Mouse (Mus musculus) MN1 (cell line): Measurements from ENCODE around the gene Cpsf6.
"Not testable (repeated sequence)": the region's sequence is repeated elsewhere in the genome, so short reads cannot be mapped to it uniquely, and the experiment has no call there.

Experiments
- DNase-seq: peaks from one replicate; pipeline ENCODE4 v3.0.0-alpha.2; 2016; ENCODE audit warnings: low spot score

The Cpsf6 gene

DNA sequence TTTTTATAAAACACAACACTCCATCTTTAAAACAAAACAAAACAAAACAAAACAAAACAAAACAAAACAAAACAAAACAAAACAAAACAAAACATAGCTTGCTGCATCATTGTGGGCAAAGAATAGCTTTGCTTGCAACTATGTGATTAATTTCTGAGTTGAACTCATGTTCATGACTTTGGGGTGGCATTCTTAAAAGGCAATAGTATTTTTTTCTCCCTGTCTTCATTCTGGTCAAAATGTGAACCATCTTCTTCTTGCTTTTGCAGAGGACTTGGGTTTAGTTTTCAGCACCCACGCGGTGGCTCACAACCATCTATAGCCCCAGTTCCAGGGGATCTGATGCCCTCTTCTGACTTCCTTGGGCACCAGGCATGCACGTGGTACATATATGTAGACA lies 20.0 kb upstream of the Cpsf6 start:
- DNase-seq: no peak

DNA sequence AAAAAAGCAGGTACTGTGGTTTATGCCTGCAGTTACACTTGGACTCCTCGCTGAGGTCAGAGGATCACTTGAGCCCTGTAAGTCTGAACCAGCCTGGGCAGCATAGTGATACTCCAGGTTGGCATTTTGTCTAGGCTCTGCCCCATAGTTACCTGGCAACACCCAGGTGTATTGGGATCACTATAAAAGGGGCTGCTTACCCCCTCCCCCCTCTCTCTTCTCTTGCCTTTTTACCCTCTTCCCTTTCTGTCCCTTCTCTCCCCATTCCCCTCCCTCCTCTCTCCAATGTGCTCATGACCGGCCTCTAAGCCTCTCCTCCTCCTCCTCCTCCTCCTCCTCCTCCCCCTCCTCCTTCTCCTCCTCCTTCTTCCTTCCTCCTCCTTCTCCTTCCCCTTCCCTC lies 19.4 kb upstream of the Cpsf6 start:
- no peak for DNase-seq

DNA sequence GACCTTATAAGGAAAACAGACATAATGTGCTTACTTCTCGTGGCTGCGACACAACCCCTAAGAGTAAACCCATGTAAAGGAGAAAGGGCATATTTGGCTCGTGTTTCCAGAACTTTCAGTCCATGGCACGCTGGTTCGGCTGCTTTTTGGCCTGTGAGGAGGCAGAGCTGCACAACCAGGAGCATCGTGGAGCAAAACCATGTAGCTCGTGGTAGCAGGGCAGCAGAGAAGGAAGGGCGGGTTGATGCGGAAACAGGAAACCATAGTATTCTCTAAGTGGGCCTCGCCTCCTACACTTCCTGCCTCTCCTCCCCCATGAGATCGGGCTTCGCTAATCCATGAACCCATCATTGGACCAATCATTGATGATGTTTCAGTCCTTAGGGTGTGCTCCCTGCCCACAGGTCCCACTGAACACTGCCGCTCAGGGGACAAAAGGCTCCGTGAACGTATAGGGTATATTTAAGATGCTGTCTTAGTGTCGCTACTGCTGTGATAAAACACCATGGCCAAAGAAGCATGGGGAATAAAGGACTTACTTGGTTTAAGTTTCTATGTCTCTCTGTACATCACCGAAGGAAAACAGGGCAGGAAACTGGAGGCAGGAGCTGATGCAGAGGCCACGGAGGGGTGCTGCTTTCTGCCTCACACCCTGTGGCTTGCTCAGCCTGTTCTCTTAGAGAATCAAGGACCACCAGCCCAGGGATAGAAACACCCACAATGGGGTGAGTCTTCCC lies 18.4 kb upstream of the Cpsf6 start:
- DNase-seq: no peak

DNA sequence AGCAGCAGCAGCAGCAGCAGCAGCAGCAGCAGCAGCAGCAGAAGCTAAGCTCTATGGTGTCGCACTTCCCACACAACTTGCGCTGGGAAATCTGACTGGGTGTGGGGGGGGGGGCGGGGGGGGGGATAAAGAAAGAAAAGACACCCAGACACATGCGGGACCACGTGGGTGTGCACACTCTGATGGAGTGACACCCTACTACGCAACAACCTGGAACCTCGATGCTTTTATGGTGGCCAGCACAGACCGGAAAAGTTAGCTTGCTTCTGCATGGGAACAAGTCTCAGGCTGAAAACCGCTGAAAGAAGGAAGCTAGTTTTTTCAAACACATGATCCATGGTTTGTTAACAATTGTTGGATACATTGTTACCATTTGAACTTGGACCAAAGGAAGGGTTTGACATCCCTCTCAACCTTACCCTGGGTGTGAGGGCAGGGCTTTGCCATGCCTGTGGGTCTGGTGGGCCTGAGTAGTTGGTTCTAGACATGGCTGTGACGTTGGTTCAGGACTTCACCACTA lies 17.4 kb upstream of the Cpsf6 start:
- no peak for DNase-seq

DNA sequence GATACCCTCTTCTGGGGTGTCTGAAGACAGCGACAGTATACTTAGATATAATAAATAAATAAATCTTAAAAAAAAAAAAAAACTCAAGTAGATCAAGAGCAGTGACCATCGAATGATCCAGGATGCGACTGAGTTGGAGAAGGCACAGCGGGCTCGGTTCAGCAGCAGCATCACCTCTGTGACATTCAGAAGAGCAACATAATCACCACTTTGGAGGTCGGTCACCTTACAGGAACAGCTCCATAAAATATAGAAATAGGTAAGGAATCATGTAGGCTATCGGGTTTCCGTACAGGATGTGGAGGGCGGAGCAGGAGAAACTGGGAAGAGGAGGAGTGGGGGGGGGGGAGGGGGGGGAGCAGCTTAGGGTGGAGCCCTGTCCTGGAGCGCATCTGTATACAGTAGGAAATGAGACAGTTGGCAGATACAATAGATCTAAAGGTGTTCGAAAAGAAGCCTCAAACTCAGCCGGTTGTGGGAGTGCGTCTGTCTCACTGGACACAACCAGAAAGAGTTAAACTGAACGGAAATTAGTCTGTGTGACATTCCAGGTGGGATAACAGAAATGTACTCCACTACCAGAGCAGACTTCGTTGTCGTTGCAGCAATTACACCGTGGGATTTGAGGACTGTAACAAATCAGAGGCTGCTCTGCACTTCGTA lies 16.7 kb upstream of the Cpsf6 start:
- DNase-seq: no peak

DNA sequence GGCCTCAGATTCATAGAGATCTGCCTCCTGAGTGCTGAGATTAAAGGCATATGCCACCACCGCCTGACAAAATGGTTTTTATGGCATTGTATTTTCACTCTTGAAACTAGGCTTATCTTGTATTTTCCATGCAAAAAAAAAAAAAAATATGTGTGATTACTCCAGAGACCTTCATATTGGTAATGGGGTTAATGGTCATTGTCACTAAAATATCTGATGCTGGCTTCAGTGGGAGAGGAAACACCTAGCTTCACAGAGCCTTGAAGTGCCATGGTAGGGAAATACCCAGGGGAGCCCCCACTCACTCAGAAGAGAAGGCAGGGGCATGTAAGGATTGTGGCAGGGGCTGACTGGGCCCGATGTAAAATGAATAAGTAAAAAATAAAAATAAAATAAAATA lies 16.0 kb upstream of the Cpsf6 start:
- DNase-seq: no peak

DNA sequence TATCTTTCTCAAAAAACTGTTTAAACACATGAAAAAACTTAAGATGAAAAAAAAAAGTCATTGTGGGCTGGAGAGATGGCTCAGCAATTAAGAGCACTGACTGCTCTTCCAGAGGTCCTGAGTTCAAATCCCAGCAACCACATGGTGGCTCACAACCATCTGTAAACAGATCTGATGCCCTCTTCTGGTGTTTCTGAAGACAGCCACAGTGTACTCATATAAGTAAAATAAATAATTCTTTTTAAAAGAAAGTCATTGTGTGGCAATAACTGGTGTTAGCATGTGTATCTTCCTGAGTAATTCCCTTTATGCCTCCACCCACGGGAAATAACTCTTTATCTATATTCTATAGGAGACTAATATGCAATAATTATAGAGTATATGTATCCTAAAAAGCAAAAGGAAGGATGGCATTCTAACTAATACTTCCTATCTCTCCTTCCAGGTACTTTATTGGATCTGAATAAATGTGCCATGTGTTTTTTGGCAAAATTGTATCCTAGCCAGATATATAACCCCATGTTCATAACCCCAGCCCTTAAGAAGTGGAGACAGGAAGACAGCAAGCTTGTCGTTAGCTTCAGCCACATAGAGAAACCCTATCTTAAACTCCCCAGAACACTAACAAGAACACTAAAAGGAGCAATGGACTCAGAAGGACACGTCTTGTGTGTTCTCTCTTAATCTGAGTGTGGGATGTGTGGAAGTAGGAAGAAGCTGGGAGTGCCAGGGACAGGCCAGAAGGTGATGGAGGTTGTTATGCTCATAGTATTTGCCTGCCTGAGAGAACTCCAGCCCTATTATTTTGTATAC lies 15.1 kb upstream of the Cpsf6 start:
- DNase-seq: no peak

DNA sequence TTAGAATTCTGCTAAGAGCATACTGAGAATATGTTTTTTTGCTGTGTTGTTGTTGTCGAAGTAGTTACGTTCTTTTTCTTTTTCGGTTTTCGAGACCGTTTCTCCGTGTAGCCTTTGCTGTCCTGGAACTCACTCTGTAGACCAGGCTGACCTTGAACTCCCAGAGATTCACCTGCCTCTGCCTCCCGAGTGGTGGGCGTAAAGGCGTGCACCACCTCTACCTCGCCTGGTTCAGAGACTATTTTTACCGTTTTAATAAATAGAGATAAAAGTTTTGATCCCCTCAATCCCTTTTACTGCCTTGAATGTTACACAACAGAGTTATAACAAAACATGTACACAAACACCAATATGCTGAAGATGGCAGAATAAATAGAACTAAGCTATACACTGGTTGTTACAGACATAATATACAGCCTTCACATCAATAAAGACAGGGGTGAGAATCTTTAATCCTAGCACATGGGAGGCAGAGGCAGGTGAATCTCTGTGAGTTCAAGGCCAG lies 14.1 kb upstream of the Cpsf6 start:
- DNase-seq: no peak

DNA sequence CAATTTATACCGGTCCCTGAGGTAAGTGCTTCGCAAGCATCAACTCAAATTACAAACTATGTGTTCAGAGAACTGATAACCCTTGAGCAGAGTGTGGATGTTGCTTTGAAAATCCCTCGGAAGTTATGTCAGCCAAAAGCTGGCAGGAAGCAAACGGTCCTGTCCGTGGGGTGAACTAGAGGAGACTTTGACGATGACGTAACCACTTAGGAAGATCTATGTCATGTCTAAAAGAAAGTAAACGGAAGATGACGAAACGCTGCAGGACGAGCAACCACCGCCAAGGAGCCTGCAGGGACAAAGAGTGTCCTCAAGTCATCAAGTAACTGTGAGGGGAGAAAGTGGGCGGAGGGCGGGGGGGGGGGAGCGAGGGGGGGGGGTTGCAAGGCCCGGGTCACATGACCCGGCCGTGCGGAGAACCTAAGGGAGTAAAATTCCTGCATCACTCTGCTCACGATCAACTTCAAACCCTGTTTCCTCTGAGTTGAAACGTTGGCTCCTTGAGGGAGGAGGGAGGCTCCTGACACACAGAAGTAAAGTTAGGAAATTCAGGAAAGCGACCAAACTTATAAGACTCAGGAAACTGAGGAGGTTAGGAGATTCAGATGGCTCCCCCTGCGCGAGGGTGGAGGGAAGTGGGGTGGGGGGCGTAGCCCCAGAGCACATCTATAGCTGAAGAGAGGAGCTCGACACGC lies 13.5 kb upstream of the Cpsf6 start:
- DNase-seq: peak; percentile 89

DNA sequence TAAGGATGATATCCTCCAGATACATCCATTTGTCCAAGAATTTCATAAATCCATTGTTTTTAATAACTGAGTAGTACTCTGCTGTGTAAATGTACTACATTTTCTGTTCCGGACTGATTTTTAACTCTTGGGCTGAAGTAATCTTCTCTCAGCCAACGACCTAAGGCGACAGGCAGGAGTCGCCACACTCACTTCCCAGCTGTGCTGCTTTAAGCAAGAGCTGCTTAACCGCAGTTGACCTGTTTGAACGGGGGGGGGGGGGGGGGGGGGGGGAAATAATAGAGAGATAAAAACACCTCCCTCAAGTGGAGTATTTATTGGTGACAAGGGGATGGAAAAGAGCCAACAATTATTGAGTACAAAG lies 13.0 kb upstream of the Cpsf6 start:
- peak; percentile 61 for DNase-seq

DNA sequence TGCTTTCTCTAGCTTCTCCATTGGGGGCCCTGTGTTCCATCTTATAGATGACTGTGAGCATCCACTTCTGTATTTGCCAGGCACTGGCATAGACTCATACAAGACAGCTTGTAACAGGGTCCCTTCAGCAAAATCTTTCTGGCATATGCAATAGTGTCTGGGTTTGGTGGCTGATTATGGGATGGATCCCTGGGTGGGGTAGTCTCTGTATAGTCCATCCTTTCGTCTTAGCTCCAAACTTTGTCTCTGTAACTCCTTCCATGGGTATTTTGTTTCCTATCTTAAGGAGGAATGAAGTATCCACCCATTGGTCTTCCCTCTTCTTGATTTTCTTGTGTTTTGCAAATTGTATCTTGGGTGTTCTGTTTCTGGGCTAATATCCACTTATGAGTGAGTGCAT lies 12.6 kb upstream of the Cpsf6 start:
- not testable (repeated sequence) for DNase-seq

DNA sequence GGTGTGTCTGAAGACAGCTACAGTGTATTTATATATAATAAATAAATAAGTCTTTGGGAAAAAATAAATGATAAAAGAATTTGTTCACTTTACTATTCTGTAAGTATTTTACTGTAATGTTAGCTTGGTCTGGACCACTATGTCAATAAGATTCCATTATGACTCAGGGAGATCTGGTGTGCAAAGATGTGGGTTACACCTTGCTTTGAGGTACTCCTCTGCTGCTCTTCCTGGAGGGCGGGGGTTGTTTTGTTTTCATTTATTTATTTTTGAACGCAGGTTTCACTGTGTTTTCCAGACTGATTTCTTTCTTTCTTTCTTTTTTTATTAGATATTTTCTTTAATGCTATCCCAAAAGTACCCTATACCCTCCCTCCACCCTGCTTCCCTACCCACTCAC lies 12.0 kb upstream of the Cpsf6 start:
- DNase-seq: no peak

DNA sequence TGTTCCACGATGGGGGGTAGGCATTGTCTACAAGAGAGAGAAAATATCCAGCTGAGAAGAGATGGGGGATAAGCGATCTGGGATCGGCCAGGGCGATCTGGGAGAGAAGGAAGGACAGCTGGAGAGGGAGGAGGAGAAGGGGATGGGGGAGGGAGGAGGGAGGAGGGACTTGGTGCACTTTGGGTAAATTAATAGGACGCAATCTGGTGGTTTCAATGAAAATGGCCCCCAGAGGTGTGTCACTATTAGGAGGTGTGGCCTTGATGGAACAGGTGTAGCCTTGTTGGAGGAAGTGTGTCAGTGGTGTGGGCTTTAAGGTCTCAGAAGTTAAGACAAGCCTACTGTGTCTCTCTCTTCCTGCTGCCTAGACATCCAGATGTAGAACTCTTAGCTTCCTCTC lies 11.2 kb upstream of the Cpsf6 start:
- DNase-seq: no peak

DNA sequence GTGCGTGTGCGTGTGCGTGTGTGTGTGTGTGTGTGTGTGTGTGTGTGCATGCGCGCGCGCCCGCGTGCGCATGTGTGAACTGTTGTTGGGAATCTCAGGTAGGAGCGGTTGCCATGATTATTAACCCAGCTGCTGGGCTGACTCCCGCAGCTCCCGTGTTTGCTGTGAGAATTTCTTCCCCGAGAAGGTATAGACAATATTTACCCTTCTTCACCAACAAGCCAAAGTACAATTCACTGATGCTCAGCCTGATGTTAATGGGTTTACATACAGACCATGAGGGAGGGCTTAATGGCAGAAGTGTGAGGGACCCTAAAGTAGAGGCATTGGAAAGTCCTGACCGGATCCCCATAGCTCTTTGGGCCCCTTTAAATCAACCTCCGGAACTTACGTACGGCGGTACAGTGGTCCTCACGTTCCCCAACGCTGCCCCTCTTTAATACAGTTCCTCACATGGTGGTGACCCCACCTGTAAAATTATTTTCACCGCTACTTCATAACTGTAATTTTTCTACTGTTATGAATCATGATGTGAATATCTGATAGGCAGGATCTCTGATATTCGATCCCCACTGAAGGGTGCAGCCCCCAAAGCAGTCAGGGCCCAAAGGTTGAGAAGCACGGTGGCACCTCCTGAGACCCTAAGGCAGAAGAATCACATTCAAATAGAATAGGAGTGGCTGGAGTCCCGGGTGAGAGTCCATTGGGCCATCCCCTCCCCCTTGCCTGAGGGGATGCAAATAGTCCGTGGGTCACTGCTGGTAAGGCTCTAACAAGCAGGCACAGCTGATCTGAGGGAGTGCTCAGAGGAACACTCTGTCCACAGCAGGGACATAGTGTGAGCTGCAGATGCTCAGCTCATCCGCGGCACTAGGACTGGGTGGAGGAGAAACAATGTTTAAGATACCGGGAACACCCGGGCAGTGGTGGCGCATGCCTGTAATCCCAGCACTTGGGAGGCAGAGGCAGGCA lies 10.4 kb upstream of the Cpsf6 start:
- DNase-seq: no peak

DNA sequence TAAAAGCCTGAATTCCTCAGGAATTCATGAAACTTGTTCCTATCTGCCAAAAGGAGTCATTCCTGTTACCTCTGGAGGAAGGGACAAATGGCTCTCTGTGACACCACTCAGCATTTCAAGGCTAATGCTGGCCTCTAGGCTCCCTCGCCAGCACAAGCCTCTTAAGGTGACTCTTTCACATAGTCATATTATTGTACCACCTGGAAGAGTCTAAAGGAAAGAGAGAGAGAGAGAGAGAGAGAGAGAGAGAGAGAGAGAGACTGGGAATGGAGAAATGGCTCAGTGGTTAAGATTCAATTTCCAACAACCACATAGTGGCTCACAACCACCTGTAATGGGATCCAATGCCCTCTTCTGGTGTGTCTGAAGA lies 9.5 kb upstream of the Cpsf6 start:
- DNase-seq: no peak

DNA sequence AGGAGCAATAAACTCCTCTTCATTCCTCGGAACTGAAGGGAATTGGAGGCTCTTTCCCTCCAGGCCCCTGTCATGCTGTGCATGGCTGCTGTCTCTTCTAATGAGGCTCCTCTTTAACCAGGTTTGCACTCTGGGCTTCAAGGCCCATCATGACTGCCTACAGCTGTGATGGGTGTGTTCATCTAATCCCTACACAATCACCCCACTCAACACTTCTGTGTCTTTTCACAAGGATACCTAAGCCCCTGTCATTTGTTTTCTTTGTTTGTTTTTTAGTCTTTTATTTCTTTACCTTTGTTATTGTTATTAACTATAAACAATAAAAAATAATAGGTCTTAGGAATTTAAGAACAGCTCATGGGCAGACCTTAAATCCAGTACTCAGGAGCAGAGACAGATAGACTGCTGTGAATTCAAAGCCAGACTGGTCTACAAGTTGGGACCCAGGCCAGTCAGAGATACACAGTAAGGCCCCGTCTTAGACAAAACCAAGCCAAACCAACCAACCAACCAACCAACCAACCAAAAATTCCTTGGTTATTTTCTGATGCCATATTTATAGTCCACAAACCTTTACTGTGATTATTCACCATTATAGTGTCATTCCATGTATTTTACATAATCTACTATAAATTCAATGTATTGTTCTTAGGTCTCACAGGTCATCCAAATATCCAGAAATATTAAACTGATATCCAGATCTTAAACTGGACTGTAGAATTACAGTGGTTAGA lies 9.0 kb upstream of the Cpsf6 start:
- no peak for DNase-seq

DNA sequence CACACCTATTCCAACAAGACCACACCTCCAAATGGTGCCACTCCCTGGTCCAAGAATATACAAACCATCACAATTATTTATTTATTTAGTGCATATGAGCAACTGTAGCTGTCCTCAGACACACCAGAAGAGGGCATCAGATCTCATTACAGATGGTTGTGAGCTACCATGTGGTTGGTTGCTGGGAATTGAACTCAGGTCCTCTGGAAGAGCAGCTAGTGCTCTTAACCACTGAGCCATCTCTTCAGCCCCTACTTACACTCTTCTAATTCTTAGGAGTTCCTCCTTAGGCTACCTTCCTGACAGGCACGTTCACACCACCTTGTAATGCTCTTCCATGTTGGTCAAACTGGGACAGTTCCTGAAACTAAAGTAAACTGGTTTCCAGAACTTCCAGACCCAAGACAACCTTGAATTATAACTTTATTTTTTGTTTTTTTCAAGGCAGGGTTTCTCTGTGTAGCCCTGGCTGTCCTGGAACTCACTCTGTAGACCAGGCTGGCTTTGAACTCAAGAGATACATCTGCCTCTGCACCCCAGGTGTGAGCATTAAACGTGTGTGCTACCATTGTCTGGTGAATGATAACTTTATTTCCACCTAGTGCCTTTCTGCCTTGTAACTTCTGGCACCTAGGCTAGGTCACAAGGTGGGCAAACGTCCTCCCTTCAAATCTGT lies 8.3 kb upstream of the Cpsf6 start:
- DNase-seq: not testable (repeated sequence)

DNA sequence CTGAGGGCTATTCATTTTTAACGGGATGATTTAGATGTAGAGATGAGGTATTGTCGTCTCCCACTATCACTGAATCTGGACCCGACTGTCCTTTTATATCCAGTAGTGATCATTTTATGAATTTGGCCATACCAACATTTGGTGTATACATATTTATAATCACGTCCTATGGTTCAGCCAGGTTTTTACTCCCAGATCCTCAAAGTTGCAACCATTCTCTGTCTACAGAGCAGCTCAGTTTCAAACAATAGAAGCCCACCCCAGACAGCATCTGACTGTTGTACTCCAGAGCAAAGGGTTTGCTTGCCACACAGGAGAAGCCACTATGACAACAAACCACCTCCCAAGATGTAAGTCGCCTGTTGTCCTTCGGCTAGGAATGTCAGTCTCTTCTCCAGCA lies 7.2 kb upstream of the Cpsf6 start:
- no peak for DNase-seq

DNA sequence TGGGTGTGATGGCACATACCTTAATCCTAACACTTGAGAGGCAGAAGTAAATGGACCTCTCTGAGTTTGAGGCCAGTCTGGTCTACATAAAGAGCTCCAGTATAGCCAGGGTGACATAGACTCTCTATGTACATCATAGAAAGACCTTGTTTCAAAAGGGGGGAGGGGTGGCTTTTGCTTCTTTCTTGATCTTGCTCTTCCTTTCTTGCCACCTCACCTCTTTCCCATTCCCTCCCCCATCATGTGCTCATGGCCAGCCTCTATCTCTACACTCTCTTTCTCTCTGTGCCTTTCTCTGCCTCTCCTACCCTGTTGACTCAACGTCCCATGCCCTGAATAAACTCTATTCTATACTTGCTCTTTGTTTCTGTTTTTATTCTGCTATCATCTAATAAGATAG lies 6.4 kb upstream of the Cpsf6 start:
- no peak for DNase-seq

DNA sequence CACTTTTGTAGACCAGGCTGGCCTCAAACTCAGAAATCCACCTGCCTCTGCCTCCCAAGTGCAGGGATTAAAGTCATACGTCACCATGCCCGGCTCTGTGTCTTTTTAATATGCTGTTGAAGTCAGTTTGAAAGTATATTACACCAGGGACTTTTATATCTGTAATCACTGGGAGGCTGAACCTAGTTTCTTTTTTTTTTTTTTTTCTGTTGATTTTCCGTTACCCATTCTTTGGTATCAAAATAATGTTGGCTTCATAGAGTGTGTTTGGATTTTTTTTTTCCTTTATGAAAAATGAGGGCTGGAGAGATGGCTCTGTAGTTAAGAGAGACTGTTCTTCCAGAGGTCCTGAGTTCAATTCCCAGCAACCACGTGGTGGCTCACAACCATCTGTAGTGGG lies 5.6 kb upstream of the Cpsf6 start:
- no peak for DNase-seq
